Mouse (Mus musculus) large intestine, adult 2 months (tissue): ENCODE measurements around the gene Btbd16. TPM values are rescaled to one million over a fixed set of nuclear protein-coding genes. Genes with fewer than 3 reads are reported as not detected.
A peak's percentile ranks its signal among the peaks of the same experiment; 100 is the strongest.

Experiments
- DNase-seq: peaks from one replicate; pipeline ENCODE4 v3.0.0-alpha.2; 2012; ENCODE audit warnings: low read depth, low spot score
- WGBS: fragments of 180-500 bp; shearing (Covaris S2); methylation state at CpG from one replicate; pipeline ENCODE4 v1.1.7; 2018; 5-methylcytosine and 5-hydroxymethylcytosine counted together
- polyA plus RNA-seq: library from polyadenylated mRNA; depleted of rRNA; stranded (reverse); fragments of >200 nt; gene quantifications from 2 replicates; pipeline ENCODE4 v1.2.3, GENCODE M21; 2012

Gene Btbd16
- polyA plus RNA-seq, 1 experiment, result 0.02 TPM

GRCm38 (mm10) chr7:130807749-130808148, 33.9 kb downstream of the Btbd16 start:
- peak; percentile 19 for DNase-seq

GRCm38 (mm10) chr7:130808694-130809093, 34.8 kb downstream of the Btbd16 start:
- WGBS, result 10% methylated on average over 6 of the region's 6 CpGs
- no peak for DNase-seq

More at GRCm38 (mm10) chr7:130807749-130808148, 33.9 kb downstream of the Btbd16 start:
- WGBS, result 14% methylated on average over 8 of the region's 8 CpGs

- 91% methylated on average over 4 of the region's 4 CpGs for WGBS
- no peak for DNase-seq
Measured at GRCm38 (mm10) chr7:130810238-130810637, 36.4 kb downstream of the Btbd16 start.

GRCm38 (mm10) chr7:130812407-130812806, 38.5 kb downstream of the Btbd16 start:
- no peak for DNase-seq
- WGBS, result 40% methylated on average over 16 of the region's 16 CpGs

- 94% methylated on average over 10 of the region's 10 CpGs for WGBS
Measured at GRCm38 (mm10) chr7:130815601-130816000, 41.7 kb downstream of the Btbd16 start.

GRCm38 (mm10) chr7:130816243-130816642, 42.4 kb downstream of the Btbd16 start:
- WGBS, result 79% methylated on average over 7 of the region's 7 CpGs
- DNase-seq, result no peak

More at GRCm38 (mm10) chr7:130815601-130816000, 41.7 kb downstream of the Btbd16 start:
- no peak for DNase-seq

- DNase-seq, result no peak
Measured at GRCm38 (mm10) chr7:130818813-130819212, 44.9 kb downstream of the Btbd16 start.

GRCm38 (mm10) chr7:130819624-130820023, 45.8 kb downstream of the Btbd16 start:
- 31% methylated on average over 10 of the region's 10 CpGs for WGBS
- DNase-seq, result no peak

More at GRCm38 (mm10) chr7:130818813-130819212, 44.9 kb downstream of the Btbd16 start:
- 79% methylated on average over 5 of the region's 5 CpGs for WGBS

GRCm38 (mm10) chr7:130823992-130824391, 50.1 kb downstream of the Btbd16 start:
- 62% methylated on average over 9 of the region's 9 CpGs for WGBS
- no peak for DNase-seq

- DNase-seq, result no peak
- 82% methylated on average over 3 of the region's 3 CpGs for WGBS
Measured at GRCm38 (mm10) chr7:130826343-130826742, 52.5 kb downstream of the Btbd16 start.

GRCm38 (mm10) chr7:130827431-130827830, 53.6 kb downstream of the Btbd16 start:
- 33% methylated on average over 3 of the region's 3 CpGs for WGBS
- DNase-seq, result peak; percentile 48

- 84% methylated on average over 9 of the region's 9 CpGs for WGBS
- no peak for DNase-seq
Measured at GRCm38 (mm10) chr7:130827844-130828403, 54.1 kb downstream of the Btbd16 start.

- no peak for DNase-seq
Measured at GRCm38 (mm10) chr7:130828475-130828874, 54.6 kb downstream of the Btbd16 start.

GRCm38 (mm10) chr7:130831586-130831985, 57.7 kb downstream of the Btbd16 start:
- no peak for DNase-seq
- 76% methylated on average over 5 of the region's 5 CpGs for WGBS

More at GRCm38 (mm10) chr7:130828475-130828874, 54.6 kb downstream of the Btbd16 start:
- WGBS, result 82% methylated on average over 10 of the region's 10 CpGs

GRCm38 (mm10) chr7:130834299-130834698, 60.4 kb downstream of the Btbd16 start:
- DNase-seq, result peak; percentile 87
- WGBS, result 25% methylated on average over 21 of the region's 21 CpGs

GRCm38 (mm10) chr7:130834958-130835861, 61.3 kb downstream of the Btbd16 start:
- no peak for DNase-seq
- whole genome bisulfite sequencing, result 13% methylated on average over 18 of the region's 18 CpGs

- no peak for DNase-seq
- WGBS, result 85% methylated on average over 9 of the region's 9 CpGs
Measured at GRCm38 (mm10) chr7:130836066-130836465, 62.2 kb downstream of the Btbd16 start.

- DNase-seq, result no peak
- 76% methylated on average over 12 of the region's 12 CpGs for WGBS
Measured at GRCm38 (mm10) chr7:130837941-130838657, 64.2 kb downstream of the Btbd16 start.

GRCm38 (mm10) chr7:130838658-130839025, 64.8 kb downstream of the Btbd16 start:
- 89% methylated on average over 3 of the region's 3 CpGs for WGBS
- DNase-seq, result no peak
